Mouse (Mus musculus) spleen, adult 2 months (tissue): ENCODE measurements around the gene Stk19.

ENCODE experiments used
- CTCF ChIP-seq: fragments of 200-500 bp; IDR thresholded peaks from 2 replicates; pipeline ENCODE4 v1.5.1; 2011; ENCODE audit warnings: mild to moderate bottlenecking, inconsistent platforms; ENCODE audit not compliant: insufficient read depth, insufficient read length, insufficient replicate concordance; ENCODE audit errors: extremely low read depth
- POLR2A ChIP-seq: fragments of 200-500 bp; IDR thresholded peaks from 2 replicates; pipeline ENCODE4 v1.6.1; 2011; ENCODE audit warnings: low read depth, low read length, inconsistent platforms

GRCm38 (mm10) chr17:34777680-34778325 lies 58.9 kb downstream of the Stk19 start:
- TF ChIP-seq POLR2A: no peak
- TF ChIP-seq CTCF: no peak
